Mouse (Mus musculus) heart, adult 10 weeks (tissue): ENCODE results near the gene Rps24. TPM values are rescaled to one million over a fixed set of nuclear protein-coding genes. Genes with fewer than 3 reads are reported as not detected.

Source experiments
- polyA plus RNA-seq: library from polyadenylated mRNA; stranded (reverse); fragments of 350-450 nt; fragmentation: Illumina TruSeq; extraction: RNeasy Lipid Tissue Mini Kit (QIAGEN cat#74804); gene quantifications from one replicate; pipeline ENCODE4 v1.2.3, GENCODE M21; 2014; ENCODE audit warnings: low read depth, low replicate concordance

Gene Rps24
- polyA plus RNA-seq, result 1,906 TPM

GRCm38 (mm10) chr14:24486773-24487227 is at the start of gene Rps24, which contains the start of gene Polr3a:
Gene Rps24 (plus strand): TSS chr14:24487125.
Gene Polr3a (minus strand): TSS chr14:24487058.

Other genes starting within 250 kb of the Rps24 start
- gene Dlg5, start 241.2 kb upstream of the Rps24 start, polyA plus RNA-seq, result 7.8 TPM
- gene E330034G19Rik, start 193.9 kb upstream of the Rps24 start, polyA plus RNA-seq, result not detected
- gene Polr3a, start 67 bp upstream of the Rps24 start, polyA plus RNA-seq, result 9.3 TPM